Mouse (Mus musculus): ENCODE results near the gene Atrip. TPM values are rescaled to one million over a fixed set of nuclear protein-coding genes. Genes with fewer than 3 reads are reported as not detected.

The Atrip gene
- total RNA-seq, 1 experiment from 2014 or later = 14.6 TPM

DNA sequence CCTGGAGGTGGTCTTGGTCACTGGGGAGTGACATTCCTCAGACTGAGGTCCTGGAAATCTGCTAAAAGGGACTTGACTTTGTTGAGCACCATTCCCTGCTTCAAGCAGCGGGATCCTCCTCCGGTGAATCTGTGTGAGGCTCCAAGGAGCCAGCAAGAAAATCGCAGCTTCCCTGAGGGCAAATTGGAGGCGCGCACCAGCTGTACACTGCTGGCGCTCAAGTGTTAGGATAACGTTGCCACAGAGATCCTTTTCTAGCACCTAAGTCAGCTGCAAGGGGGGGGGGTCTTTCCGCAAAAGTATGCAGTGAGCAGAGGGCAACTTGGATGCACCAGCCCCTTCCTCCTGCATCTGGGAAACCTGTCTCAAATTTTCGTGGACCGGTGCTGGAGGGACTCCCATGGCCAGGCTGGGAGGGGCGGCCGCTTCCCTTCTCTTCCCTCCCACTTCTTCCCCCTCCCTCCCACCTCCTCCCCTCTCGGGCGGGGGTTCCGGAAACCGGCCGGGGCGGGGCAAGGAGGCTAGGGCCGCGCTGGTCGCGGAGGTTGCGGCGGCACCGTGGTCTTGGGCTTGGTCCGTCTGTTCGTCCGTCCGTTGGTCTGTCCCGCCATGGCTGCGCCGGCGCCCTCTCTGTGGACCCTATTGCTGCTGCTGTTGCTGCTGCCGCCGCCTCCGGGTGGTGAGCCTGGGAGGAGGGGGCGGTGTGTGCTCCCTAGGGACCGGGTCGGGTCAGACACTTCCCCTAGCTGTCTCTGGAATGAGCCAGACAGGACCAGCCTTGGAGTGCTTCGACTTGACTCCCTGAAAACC, 35.6 kb downstream of the Atrip start, which contains the start of gene Shisa5:
Gene Shisa5, plus strand, starts transcription at position 480 of the 810 bp plus-strand sequence.
- DNase-seq = peak; percentile 93

DNA sequence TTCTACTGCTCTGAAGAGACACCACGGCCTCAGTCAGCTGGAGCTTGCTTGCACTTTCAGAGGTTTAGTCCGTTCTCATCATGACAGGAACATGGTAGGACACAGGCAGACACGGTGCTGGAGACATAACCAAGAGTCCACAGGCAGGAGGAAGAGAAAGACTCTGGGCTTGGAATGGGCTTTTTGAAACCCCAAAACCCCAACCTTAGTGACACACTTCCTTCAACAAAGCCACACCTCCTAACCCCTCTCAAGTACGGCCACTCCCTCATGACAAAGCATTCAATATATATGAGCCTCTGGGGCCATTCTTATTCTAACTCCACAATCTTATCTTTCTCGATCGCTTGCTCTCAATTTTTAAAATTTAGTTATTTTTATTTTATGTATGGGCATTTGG, 41.5 kb downstream of the Atrip start:
- no peak for DNase-seq

DNA sequence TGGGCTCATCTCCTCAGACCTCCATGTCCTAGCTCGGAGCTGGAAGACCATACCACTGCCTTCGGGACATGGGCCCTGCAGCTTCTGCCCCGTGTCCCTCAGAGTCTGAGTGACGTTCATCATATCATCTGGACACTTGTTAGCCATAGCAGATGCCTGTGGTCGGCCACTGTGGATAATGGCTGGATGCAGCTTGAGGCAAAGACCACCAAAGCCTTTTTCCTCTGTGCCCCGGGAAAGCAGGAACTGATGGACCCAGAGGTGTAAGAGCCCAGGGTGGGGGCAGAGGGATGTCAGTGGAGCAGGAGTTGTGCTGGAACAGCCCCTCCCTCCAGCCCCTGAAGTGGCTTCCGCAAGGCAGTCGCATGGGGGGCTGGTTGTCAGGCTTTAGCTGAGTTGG, 42.2 kb downstream of the Atrip start:
- no peak for DNase-seq

DNA sequence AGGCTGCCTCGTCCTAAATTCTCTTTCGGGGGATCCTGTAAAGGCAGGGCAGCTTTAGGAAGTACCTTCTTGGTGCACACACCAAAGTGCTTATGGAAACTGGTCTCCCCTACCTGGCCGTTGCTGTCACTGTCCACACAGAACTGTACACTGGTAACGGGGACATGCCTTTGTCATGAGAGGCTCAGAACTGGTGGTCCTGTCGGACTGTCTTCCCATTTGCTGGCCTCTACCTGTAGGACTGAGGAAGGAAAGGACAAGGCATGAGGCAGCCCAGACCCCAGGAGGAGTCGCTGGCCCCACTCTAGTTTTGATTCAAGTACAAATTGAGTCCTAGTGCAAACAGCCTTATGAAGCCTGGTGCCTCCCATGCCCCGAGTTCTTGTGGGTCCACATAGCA, 42.9 kb downstream of the Atrip start:
- no peak for DNase-seq

DNA sequence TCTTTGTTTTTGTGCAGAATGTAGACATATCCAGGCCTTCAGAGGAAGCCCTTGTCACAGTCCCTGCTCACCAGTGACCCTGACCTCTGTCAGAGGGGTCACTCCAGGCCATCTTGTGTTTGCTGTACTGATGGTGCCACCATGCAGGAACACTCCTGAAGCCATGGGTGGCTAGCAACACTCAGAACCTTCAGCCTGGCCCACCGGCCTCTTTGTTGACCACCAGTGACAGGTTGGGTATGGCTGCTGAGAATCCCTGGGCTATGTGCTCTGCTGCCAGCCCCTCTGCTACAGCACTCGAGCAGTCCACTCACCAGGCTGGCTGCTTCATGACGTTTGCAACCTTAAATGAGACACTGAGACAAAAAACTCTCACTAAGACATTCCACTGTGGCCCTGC, 43.6 kb downstream of the Atrip start:
- no peak for DNase-seq

DNA sequence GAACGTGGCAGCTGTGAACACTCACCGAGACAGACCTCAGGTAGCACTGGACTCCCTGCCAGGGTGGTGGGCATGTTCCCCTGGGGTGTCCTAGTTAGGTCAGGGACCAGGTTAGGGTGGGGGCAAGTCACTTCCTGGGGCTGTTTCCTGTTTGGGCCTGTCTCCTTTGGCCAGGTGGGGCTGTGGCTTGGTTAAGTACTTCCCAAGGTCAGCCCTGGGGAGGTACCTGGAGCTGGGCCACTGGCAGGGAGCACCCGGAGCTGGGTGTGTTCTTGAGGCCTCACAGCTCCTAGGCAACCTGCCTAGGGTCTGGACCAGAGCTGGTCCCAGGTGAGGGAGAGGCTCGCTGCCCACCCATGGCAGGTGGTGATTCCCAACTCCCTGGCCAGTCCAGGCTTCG, 45.0 kb downstream of the Atrip start:
- DNase-seq = no peak

DNA sequence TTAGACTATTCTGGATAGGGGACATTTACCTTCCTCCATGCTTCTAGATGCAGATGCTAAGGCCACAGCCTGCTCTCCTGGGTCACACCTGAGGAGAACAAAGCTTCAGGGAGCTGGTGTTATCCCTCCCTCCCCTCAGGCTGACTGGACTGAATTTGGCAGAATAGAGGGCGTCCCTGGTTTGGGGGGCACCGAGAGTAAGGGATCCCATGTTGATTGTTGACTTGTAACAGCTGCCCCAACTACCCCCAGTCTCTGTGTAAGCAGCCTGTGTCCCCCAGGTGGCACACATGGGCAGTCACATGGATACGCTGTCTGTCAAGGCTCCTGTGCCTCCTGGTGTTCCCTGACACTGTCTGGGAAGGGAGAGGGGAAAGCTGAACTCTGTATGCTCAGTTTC, 45.5 kb downstream of the Atrip start:
- DNase-seq = no peak

DNA sequence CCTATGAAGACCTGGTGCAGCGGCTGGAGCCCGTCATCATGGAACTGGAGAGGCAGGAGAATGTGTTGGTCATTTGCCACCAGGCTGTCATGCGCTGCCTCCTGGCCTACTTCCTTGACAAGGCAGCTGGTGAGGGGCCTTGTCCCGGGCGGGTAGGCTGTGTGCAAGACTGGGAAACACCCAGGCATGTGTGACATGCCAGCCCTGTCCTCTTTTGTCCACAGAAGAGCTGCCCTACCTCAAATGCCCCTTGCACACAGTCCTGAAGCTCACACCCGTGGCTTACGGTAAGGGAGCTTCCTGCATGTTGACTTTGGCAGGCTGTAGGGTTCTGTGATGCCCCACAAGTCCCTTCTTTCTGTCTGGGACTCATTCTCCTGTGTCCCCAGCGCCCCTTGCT, 46.4 kb downstream of the Atrip start:
- peak; percentile 44 for DNase-seq

DNA sequence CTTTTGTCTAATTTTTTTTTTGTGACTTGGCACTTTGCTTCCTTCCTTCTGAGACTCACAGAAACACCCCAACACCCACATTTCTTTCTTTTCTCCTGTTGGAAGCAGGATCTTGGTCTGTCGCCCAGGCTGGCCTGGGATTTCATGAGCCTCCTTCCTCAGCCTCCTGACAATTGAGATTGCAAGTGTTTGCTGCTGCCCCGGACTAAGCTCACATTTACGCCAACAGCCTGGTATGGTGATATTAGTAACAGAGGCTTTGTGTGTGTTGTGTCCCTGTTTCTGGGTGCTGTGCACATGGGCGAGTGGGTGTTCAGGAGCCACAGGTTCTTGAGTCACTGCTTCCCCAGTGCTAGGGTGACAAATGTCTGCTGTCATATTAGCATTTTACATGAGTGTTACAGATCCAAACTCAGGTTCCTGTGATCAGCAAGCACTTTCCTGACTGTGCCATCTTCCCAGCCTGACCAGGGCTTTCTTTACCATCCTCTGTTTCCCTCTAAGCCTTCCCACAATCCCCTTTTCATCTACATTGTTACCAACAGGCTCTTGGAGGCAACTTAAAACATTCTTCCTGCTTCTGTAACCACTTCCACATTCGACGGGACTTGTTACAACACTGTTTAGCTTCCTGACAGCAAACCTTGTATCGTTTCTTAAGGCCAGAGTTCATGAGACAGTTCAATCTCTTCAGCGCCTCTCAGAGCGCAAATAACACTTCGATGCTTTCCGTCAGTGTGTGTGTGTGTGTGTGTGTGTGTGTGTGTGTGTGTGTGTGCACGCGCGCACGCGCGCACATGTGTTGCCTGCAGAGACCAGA, 50.8 kb downstream of the Atrip start:
- DNase-seq = peak; percentile 61

DNA sequence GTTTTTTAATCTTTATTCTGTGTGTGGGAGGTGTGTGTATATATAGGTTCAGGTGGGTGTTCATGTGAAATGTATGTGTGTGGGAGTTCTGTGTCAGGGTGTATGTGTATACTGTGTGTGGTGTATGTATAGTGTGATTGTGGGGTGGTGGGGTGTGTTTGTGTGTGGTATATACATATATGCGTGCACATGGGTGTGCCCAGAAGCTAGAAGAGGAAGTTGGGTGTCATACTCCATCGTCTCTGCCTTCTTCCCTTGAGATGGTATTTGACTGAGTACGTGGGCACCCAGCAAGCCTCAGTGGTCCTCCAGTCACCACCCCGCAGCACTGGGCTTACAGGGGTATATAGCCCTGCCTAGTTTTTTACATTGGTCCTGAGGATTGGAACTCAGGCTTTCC, 52.5 kb downstream of the Atrip start:
- no peak for DNase-seq

DNA sequence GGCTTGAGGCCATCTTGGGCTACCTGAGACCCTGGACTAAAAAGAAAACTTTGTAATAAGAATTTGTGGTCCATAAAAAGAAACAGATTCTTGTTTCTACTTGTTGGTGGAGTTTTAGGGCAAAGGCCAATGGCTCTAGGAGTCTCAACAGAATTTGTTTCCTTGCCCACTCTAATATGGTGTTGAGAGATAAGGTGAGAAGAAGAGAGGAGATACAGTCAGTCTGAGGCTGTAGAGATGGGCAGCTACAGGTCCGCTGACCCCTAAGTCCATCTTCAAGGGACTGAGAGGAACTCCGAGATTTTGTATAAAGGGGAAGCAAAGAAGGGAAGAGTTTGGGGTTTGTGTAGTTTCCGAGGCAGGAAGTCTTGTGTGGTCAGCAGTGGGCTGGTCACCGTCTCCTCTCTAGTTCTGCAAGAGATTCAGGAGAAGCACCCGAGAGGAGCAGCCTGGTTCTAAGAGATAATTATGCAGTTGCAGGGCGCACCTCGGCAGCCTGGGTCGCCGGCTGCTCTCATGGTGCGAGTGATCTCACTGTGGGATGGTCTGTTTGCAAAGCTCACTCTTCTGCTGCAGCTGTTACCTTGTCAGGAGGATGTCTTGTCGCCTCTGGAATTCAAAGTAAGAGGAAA, 56.8 kb downstream of the Atrip start:
- DNase-seq = no peak

DNA sequence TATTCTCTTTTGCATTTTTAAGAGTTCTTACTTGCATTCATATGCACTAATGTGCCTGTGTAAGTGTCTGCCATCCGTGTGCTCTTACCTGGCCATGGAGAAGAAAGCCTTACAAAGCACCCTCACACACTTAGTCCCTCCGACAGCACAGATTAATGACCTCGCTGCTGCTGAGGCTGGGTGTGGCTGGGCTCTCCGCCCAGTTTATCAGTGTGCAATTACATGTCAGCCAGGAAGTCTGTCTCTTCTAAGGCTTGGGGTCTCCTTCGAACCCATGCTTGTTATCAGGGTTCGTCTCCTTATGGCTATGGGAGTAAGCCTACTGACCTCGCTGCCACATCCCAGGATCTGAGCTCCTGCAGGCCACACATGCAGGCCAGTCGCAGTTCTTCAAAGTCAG, 58.5 kb downstream of the Atrip start:
- DNase-seq = no peak

DNA sequence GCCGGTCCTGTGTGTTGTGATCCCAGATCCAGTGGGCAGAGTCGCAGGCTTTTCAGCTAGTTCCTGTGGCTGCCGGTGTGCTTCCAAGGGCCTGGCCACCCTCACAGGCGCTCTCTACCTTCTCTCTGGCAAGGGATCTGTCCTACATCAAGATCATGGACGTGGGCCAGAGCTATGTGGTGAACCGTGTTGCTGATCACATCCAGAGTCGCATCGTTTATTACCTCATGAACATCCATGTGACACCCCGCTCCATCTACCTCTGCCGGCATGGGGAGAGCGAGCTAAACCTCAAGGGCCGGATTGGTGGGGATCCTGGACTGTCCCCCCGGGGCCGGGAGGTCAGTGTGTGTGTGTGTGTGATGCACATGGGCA, 63.6 kb downstream of the Atrip start:
- no peak for DNase-seq

DNA sequence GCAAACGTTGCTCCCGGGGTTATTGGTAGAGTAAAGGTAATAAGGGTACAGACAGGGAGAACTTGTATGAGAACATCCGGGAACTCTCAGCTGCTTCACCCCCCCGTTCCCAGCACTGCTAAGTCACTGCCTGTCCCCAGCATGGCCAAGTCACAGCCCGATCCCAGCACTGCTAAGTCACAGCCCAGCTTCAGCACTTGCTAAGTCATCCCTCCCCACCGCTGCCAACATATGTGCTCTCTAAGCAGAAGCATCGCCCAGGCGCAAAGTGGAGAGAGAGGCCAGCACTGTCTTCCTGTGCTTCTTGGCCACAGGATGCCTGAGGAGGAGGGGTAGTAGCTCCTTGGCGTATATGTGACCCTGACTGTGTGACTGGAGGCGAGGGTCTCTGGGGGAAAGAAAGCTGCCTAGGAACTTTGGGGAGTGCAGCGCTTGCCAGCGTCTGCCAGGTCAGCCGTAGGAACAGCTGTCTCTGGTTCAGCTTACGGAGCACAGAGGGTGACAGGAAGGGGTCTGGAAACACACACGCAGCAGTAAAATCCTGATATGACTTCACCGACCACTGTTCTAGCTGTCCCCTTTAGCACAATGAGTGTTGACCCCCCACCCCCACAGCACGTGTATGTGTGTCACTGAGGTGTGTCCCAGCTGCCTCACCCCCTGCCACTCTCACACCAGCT, 64.1 kb downstream of the Atrip start:
- peak; percentile 63 for DNase-seq

DNA sequence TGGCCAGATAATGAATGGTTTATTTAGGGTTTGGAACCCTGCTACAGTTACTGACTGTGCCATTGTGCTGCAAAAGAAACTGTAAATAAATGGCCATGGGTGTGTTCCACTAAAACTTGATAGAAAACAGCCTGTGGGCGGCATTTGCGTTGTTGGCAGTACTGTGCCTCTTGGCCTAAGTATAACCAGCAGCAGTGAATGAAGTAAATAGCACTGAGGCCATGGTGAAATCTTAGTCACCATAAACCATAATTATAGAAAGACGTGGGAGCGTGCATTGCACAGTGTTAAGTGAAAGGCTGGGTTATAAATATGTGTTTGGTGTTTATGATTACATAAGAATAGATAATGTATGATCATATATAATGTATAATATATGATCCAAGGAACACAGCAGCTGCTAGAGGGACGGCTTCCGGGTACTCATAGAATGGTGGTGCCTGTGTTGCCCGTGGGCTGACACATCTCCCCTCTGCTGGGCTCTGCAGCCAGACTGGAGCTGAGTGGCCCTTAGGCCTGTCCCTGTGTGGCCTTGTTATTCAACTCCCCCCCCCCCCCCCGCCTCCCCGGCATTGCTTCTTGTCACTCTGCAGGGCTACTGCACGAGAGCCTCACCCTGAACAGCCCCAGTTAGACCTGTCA, 64.8 kb downstream of the Atrip start:
- DNase-seq = peak; percentile 27

DNA sequence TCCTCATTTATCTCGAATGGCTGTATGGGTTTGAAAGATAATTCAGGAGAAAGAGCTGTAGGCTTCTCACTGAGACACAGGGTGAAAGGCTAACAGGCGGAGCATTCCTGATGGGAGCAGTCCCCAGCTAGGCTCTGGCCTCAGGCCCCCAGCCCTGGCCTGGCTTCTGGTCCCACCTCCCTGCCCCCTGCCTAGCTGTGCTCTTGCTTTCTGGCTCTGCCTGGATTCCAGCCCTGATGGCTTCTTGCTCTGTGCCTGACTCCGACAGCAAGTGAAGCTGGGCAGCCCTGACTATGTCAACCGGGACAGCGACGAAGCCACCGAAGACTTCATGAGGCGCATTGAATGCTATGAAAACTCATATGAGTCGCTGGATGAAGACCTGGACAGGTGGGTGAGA, 65.8 kb downstream of the Atrip start:
- no peak for DNase-seq

Other genes with a start within 250 kb of the Atrip start
- 3.9 and 4.9 TPM in 2 replicates for gene Celsr3, start 247.8 kb downstream of the Atrip start, total RNA-seq (2021)
- gene Slc26a6, start 220.8 kb downstream of the Atrip start, total RNA-seq (2021) = 8.4 and 13.3 TPM in 2 replicates
- not detected in 2 replicates for gene Tmem89, start 159.5 kb downstream of the Atrip start, total RNA-seq (2021)
- gene Uqcrc1, start 137.5 kb downstream of the Atrip start, total RNA-seq (2021) = 1,224 and 1,334 TPM in 2 replicates
- gene Col7a1, start 120.5 kb downstream of the Atrip start, total RNA-seq (2021) = 6.0 and 8.5 TPM in 2 replicates
- 0.53 and 0.89 TPM in 2 replicates for gene Ucn2, start 88.1 kb downstream of the Atrip start, total RNA-seq (2021)
- 5.0 and 5.7 TPM in 2 replicates for gene Pfkfb4, start 82.3 kb downstream of the Atrip start, total RNA-seq (2021)
- gene Shisa5, start 35.6 kb downstream of the Atrip start, total RNA-seq (2021) = 95.6 and 167 TPM in 2 replicates
- gene Trex1, start 14.4 kb downstream of the Atrip start, total RNA-seq (2021) = 13.7 and 13.8 TPM in 2 replicates
- gene Ccdc51, start 8.4 kb upstream of the Atrip start, total RNA-seq (2021) = 15.7 and 17.2 TPM in 2 replicates
- 326 and 340 TPM in 2 replicates for gene Tma7, start 8.5 kb upstream of the Atrip start, total RNA-seq (2021)
- gene Plxnb1, start 21.3 kb upstream of the Atrip start, total RNA-seq (2021) = 63.8 and 67.0 TPM in 2 replicates
- gene Fbxw21, start 87.9 kb upstream of the Atrip start, total RNA-seq (2021) = not detected in 2 replicates
- not detected in 2 replicates for gene Fbxw13, start 121.9 kb upstream of the Atrip start, total RNA-seq (2021)
- gene Fbxw20, start 160.6 kb upstream of the Atrip start, total RNA-seq (2021) = not detected in 2 replicates
- gene Fbxw14, start 213.6 kb upstream of the Atrip start, total RNA-seq (2021) = not detected in 2 replicates